Mouse (Mus musculus): Measurements from ENCODE around the gene Tbc1d4.
"Not testable (repeated sequence)": the region's sequence is repeated elsewhere in the genome, so short reads cannot be mapped to it uniquely, and the experiment has no call there.

Gene Tbc1d4

DNA sequence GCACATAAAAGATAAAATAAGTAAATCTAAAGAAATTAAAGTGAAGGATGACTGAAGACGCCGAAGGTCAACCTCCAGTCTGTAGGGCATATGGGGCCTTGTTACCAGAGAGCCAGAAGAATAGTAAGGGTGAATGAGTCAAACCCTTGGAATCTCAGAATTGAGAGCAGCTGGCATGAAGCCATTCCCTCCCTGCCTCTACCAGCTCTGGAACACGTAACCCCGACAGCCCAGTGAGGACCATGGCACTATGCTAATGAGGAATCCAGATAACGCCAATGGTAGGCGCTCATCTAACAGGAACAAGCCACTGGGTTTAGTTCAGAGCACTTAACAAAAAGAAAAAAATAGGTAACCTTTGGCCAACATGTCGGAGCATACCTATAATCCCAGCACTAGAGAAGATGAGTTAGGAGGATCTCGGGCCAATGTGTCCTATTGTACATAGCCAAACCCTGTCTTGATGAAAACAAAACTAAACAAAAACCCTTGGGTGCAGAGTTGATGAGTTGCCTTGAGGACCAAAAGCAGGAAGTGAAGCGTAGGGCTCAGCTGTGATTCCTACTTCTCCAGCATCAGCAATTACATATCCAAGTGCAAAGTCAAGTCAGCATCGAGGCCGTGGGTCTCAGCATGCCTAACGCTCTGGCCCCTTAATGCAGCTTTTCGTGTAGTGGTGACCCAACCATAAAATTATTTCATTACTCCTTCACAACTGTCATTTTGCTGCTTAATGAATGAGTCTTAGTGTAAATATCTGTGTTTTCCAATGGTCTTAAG is 13.5 kb downstream of the Tbc1d4 start:
- no peak for DNase-seq

DNA sequence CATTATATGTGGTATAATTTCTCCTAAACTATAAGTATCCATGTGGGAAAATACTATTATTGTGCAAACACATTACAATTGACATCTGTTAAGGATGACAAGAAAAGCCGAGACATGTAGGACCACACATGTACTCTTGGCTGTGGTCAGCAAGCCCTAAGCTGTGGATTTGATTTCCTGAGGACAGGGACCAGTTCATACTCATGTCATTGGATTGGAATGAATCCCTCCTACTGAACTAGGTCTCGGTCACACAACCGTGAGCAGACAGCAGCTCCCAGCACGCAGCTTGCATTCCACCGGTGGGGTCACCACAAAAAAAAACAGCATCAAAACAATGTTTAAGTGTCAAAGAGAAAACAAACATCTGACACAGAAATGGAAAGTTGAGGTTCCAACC is 15.0 kb downstream of the Tbc1d4 start:
- DNase-seq, result no peak

DNA sequence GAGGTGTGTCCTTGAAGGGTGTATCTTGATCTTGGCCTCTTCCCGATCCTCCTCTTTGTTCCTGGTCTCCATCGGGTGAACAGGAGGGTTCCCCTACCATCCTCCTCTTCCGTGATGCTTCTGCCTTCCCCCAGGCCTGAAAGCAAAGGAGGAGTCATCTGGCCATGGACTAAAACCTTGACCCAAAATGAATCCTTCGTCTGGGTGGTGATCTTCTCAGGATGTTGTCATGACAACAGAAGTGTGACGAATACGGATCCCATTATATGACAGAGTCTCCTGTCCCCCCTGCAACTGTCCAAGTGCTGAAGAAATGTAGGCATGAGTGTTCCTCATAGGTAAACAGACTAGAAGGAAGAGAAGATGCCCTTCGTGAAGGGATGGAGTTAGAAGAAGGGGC is 15.7 kb downstream of the Tbc1d4 start:
- DNase-seq, result no peak

DNA sequence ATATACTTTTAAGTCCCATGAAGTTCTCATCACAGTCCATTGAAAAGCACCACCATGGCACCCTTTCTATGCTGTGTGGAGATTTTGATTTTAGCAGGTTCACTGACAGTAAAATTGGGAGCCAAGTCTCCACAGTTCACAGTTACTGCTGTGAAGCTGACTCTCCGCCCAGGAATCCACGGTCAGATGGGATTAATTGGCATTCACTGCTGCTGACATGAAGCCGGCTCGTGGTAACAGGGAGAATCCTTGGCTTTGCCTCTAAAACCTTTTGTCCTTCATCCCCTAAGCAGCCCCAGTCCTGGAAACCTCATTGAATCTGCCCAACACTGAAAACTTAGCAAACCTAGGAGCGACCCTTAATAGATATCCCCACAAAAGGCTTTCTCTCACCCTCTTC is 17.9 kb downstream of the Tbc1d4 start:
- DNase-seq, result no peak

DNA sequence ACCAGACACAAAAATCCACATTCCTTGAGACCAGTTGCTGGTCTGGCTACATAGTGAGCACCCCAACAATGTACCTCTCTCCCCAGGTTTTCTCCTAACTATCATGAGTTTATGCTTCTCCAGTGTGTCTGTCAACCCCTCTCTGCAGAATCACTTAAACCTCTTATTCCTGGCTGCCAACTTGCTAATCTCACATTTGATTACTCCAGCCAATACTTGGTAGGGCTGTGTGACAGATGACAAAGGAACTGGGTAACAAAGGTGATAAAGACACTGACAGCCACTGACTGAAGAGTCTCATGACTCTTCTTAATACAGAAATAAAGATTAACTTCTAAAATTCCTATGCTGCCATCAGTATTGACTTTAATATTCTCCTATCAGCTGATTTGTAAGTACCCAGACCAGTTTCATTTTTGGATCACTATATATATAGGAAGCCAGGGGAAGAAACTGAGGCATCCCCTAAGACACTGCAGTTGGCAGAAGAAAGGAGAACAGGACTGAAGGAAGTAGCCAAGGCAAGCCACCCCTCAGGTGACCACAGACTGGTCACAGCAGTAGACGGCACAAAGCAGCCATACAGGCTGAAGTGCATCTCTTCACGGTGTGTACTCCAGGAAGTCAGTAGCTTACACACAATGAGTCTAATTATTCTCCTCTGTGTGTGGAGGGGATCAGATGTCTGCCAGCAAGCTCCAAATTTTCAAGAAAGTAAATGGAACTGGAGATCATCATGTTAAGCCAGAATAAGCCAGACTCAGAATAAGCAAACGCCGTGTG is 20.6 kb downstream of the Tbc1d4 start:
- DNase-seq, result not testable (repeated sequence)

DNA sequence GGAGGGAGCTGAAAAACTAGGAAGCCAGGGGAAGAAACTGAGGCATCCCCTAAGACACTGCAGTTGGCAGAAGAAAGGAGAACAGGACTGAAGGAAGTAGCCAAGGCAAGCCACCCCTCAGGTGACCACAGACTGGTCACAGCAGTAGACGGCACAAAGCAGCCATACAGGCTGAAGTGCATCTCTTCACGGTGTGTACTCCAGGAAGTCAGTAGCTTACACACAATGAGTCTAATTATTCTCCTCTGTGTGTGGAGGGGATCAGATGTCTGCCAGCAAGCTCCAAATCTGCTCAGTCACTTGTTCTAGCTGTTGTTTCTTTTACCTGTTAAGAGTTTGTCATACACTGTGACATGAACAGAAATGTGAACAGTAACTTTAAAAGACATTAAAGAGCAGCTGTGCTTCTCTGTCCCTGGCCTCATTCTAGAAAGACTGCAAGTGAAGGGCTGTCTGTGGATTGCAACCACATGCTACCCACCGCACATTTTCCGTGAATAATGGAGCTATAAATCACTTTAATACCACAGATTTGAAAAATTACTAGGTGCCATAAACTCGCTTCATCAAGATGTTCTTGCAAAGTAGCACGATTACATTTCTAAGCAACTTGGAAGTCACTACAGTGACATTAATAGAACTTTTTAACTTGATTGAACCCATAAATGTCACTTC is 21.5 kb downstream of the Tbc1d4 start:
- peak; percentile 14 for DNase-seq

DNA sequence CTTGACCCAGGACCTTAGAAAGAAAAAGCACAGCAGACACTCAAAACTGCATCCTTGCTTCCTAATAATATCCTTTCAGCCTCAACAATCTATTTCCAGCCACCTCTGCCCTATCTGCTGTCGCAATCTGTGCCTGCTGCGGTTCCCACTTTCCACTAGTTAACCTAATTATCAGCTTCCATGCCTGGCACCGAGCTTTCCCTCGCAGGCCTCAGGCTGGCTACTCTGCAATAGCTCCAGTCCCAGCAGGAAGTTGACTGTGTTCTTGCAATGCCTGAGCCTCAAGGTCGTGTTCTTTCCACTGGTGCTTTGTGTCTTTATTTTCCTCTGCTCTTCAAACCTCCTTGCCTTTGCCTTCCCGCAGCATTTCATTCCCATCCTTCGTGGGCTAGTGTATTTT is 22.9 kb downstream of the Tbc1d4 start:
- DNase-seq, result no peak

DNA sequence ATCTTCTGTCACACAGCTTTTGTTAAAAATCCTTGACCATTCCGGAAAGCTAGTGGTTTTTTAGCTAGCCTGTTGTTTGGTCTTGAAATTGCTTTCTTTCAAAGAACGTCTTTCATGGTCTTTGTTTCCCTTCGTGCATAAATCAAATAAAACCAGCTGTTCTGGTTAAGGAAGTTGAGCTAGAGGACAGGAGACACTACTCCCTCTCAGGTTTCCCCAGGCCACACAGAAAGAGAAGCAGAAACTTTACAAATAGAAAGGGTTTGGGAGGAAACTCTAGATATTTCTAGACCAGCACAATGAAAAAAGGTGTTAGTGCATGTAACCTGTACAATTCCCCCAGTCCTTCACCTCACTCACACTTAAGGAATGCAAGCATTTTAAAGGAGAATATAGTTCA is 33.3 kb downstream of the Tbc1d4 start:
- DNase-seq, result peak; percentile 20

DNA sequence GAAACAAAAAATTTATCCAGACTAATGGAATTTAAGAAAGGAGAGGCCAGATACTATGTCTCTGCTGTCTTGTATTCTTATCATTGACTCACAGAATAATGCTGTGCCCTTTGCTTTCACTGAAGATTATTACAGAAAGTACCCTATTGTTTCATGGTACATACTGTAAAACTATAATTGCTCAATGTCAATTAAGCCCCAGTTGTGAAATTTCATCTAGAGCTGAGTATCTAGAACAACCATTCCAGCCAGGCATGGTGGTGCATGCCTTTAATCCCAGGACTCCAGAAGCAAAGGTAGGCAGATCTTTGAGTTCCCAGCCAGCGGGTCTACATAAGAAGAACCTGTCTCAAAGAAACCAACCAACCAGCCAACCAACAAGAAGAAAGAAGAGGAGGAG is 34.5 kb downstream of the Tbc1d4 start:
- DNase-seq, result no peak

DNA sequence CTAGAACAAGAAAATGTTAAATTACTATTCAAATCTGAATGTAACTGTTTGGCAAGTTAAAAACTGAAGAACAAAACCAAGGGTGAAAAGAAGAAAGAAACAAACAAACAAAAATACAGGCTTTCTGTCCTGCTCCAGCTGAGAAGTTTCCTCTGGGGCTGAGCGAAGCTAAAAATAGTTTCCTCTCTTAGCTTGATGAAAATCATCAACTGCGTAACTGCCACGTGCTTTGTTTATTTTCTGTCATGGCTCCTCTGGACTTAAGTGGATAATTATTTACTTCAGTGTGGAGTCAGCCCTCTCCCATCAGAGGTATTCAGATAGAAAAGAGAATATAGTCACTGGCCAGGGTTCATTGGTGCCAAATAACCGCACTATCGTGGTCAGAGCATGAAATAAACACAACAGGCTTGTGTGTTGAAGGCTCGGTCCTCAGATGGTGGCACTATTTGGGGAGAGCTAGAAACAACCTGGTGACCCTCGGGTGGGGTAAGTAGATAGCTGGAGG is 35.8 kb downstream of the Tbc1d4 start:
- DNase-seq, result no peak

DNA sequence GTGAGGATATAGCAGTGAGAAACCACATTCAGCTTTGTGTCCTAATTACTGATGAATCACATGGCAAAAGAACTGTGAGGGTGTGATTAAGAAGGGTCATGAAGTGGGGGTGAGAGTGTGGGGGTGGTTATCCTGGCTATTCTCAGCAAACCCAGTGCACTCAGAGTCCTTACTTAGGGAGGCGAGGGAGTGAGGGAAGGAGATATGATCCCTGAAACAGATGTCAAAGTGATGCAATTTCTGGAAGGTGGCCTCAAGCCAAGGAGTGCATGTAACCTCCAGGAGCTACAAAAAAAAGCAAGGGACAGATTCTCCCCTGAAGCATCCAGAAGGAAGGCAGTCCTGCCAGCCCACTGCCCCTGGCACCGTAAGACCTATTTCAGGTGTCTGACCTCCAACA is 40.2 kb downstream of the Tbc1d4 start:
- DNase-seq, result no peak

DNA sequence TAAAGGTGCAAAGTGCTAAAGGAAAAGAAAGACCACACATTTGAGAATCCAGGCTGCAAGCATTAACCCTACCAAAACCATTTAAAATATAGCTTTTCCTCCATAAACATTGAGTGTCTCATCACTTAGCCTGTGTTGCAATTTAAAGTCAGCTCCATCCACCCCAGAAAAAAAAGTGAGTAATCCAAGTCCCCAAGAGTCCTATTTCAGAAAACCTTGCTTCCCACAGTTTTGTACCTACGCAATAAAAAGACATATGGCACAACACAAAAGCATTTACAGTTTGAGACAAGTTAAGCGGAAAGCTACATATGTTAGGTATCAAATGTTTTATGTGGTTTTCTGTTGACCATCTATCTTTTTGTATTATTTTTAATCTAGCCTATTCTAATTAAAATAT is 42.3 kb downstream of the Tbc1d4 start:
- no peak for DNase-seq

DNA sequence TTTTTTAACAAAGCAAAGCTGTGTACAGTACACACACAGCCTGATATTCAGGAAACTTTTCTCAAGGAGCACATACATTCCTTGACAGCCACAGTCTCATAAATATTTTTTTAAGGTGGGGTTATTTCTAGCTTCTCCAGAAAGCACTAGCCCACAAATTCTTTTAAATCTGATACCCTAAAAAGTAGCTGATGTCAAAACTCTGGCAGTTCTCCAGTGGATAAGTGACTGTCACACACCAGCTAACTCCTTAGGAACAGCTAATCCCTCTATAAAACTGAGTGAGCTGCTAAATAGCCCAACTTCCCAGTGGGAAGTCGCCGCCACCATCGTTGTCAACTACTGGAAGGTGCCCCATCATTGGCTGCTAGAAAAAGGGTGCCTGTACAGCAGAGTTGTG is 43.3 kb downstream of the Tbc1d4 start:
- DNase-seq, result no peak

DNA sequence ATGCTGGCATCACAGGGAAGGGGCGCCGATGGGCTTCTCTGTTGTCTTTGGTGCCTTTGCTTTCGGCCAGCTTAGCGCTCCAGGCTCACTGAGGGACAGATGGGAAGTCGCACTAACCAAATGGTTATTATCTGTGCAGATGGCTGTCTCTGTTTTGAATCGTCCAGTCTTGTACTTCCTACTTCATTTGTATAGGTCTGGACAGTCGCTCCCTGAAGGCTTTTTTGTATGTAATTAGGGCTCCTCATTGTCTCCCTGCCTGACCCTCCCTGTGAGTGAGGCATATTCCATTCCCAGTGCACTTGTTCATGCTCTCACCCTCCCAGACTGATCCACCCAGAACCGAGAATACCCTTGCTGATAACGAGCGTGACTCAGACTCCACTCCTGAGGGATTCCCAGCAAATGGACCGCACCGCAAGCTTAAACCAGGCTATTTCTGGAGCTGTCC is 47.7 kb downstream of the Tbc1d4 start:
- DNase-seq, result peak; percentile 28

DNA sequence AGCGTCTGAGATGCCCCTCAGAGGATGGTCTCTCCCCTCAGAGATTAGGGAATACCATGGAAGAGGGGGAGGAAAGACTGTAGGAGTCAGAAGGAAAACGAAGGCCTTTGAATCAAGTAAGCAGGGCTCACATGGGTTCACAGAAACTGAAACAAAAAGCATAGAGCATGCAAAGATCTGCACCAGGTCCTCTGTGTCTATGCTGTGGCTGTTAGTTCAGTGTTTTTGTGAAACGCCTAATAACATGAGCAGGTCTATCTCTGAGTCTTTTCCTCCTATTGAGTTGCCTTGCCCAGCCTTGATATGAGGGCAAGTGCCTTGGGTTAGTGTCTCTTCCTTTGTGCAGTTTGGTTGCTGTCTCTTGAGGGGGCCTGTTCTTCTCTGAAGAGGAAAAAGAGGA is 49.5 kb downstream of the Tbc1d4 start:
- no peak for DNase-seq

DNA sequence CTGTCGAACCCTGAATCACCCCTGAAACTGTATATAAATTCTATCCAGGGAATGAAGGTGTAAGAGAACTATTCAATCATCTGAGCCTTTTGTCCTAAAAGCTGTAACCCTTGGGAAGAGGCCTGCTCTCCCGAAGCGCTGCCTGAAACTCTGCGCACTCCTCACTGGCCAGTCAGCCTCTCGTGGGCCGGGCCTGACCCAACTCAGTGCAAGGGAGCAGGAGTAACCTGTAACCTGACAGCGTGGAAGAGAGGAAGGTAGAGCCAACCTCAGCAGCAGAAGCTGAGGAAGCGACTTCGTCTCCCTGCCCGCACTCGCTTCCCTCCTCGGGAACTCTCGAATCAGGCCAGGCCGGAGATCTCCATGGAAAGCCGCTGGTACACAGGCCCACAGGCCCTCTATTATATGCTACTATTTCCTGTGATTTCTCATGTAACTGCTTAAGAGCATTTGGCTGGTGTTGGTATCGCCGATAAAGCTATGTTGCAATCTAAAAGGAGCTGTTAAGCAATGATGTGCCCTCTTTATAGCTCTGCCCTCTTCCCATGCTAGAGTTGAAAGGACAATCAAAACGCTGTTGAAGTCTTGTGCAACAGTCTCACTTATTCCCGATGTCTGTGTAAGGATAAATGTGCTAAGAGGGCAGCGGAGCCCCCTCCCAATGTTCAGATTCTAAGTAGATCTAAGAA is 60.0 kb downstream of the Tbc1d4 start:
- no peak for DNase-seq

DNA sequence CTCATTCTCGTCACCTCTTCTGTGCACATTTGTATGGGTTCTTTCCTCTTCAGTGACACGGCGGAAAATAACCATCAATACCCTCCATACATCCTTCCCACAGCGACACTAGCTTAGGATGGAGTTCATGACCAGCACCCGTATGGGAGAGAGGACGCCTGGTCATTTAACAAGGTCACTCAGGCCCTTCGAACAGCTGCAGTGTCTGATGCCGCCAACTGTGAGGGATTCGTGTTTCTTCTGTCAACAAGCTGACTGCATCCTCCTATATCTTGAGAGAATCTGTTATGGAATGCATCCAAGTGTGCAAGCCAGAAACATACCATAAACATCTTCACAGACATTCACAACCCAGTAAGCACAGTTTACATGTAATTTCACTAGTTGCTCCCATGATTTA is 67.1 kb downstream of the Tbc1d4 start:
- no peak for DNase-seq

DNA sequence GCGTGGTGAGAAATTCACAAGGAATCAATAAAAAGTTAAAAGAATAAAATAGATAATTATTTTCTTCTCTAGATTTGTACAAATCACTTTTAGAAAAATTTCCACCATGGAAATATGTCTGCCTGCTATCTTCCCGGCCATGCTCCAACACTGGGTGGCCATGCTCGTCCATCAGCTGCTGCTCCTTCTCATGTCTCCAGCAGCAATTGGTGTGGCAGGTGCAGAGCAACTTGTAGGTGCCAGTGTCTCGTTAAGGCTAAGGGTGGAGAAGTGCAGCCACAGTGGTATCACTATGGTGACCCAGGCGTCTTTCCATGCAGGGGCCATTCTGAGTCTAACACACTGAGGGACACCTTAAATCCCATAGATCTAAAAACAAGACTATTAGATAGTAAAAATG is 67.8 kb downstream of the Tbc1d4 start:
- DNase-seq, result no peak

DNA sequence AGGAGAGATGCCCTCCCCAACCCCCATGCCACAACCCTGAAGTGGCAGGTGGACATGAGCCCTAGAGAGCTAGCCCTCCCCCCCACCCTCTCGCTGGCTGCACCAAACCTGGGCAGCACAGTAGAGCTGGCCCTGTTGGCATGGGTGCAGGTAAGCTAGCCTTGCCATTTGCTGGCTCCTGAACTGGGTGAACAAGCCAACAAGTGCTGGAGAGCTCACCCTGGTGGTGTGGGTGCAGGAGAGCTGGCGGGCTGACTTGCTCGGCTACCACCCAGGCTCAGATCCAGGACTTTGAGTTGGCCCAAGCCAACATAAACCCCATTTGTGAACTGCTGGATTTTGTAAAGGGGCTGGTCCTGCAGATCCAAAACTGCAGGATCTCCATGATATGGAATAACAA is 68.5 kb downstream of the Tbc1d4 start:
- no peak for DNase-seq

DNA sequence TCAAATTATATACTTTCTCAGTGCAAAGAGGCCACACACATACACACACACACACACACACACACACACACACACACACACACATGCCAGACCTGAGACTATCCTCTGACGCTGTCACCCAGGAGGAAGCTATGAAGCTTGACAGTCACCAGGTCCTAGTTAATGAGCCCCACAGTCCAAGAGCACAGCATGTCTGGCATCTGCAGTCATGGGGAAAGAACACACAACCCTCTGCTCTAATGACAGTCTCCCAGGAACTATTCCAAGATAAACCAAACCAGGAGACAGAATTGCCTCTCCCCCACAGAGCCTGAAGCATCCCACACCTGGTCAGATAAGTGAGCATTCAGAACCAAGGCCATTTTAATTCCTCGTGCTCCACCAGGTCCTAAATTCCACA is 71.1 kb downstream of the Tbc1d4 start:
- no peak for DNase-seq

DNA sequence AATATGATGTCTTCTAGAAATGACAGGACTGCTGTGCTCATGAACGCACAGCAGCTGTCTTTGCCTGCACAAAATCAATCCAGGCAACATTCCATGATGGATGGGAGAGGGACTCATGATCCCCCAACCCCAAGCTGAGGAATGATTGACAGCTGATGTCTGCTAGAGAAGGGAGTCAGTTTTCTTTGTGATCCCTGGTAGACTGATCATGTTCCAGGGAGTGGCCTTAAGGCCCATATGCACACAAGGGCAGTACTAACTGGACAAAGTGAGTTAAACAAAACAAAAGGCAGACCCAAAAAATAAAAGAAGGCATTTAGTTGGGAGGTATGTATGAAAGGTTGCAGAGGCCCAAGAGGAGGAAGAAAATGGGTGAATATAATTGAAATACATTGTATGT is 71.6 kb downstream of the Tbc1d4 start:
- no peak for DNase-seq

DNA sequence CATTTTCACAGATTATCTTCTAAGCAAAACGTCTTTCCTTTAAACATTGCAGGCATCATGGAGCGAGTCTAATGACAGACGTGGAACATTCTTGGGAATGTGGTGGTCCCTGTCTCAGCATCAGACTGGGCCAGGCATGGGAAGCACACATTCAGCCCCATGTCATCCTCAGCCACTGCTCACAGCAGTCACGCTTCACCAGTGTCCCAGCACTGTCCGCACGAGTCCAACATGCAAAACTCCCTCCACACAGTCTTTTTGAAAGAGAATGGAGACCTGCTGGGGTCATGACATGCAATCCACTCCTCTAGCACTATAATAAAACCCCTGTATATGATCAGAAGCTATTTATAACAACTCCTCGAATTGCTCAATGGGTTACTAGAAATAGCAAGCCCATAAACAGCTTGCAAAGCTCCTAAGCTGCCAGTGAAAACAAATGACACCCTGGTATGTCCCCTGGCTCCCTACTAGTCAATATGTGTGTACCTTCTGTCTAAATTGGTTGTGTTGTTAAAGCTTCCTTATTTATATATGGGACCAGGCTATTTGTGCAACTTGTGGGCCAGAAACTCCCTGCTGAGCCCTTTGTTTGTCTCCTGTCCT is 76.8 kb downstream of the Tbc1d4 start:
- no peak for DNase-seq

DNA sequence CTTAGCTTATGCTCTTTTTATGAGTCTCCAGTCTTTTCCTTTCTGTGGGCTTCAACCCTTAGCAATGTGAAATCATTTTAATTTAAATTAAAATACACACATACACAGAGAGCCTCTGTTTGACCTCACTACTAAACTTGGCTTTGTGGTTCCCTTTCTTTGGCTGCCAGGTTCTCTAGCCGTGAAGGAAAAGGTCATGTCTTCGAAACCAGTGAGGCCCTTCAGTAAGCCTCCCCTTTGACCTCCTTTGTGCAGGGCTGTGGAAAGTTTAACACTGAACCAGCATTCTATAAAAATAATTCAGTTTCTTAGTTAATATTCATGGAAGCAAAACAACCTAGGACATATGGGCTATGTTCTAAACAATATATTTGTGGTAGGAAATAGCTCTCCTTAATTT is 78.5 kb downstream of the Tbc1d4 start:
- DNase-seq, result no peak
